ENCODE assay signal across 12 mouse cellular contexts in genomic region chr8:105820925-105821324, GRCm38 (mm10). TPM values are rescaled to one million over a fixed set of nuclear protein-coding genes. Genes with fewer than 3 reads are reported as not detected.
DNase-seq lines count a peak whose midpoint lies in the region; ATAC-seq lines count a peak whose summit lies in the region.
"Had no signal": no experiment of that assay in that cellular context is flagged by ENCODE, and none has a peak within 500 bp of the region (broad histone marks: within the 10 kb centered on the region; RNA-seq: fewer than 3 reads in every experiment).

No protein-coding gene starts in this region.

- no peak overlapping the region for H3K4me2 ChIP-seq in kidney, embryonic 15.5 days
- no peak overlapping the region for H3K4me2 ChIP-seq in intestine, embryonic 16.5 days (ENCODE audit: low read depth, low read length)
- H3K4me2 ChIP-seq: embryonic facial prominence, embryonic 13.5 days had no signal

- no peaks in the 10 kb centered on the region for H3K9me3 ChIP-seq in kidney, embryonic 15.5 days (replicated peaks)
- H3K9me3 ChIP-seq in intestine, embryonic 16.5 days (ENCODE audit: control insufficient read depth, low read length) = no peaks in the 10 kb centered on the region
- H3K9me3 ChIP-seq: embryonic facial prominence, embryonic 13.5 days had no signal

- H3K27ac ChIP-seq in kidney, embryonic 15.5 days = no peak overlapping the region
- no peak overlapping the region for H3K27ac ChIP-seq in intestine, embryonic 16.5 days (ENCODE audit: low read length)
- H3K27ac ChIP-seq: embryonic facial prominence, embryonic 13.5 days; hindbrain, postnatal 0 days had no signal

- no peak for DNase-seq in kidney, adult 8-10 months
- DNase-seq in skeletal muscle tissue, adult 2 months (ENCODE audit: low read depth, low spot score) = peak; percentile 91
- DNase-seq in urinary bladder, postnatal 4 days (ENCODE audit: low spot score in 2 of 2) = no peak
- DNase-seq in adrenal gland, postnatal 36 days = no peak
- DNase-seq: adrenal gland, postnatal 10 days; left cerebral cortex, postnatal 4 days had no signal

- peaks cover 7% of the 10 kb centered on the region for H3K4me1 ChIP-seq in kidney, embryonic 15.5 days
- peaks cover 5% of the 10 kb centered on the region for H3K4me1 ChIP-seq in intestine, embryonic 16.5 days (ENCODE audit: control insufficient read depth, insufficient read depth, low read length)

- H3K4me3 ChIP-seq in kidney, embryonic 15.5 days (replicated peaks) = no peak overlapping the region
- no peak overlapping the region for H3K4me3 ChIP-seq in intestine, embryonic 16.5 days (ENCODE audit: low read length)
- H3K4me3 ChIP-seq: embryonic facial prominence, embryonic 13.5 days had no signal

- H3K9ac ChIP-seq in kidney, embryonic 15.5 days = no peak overlapping the region
- no peak overlapping the region for H3K9ac ChIP-seq in intestine, embryonic 16.5 days (ENCODE audit: low read depth, low read length)
- H3K9ac ChIP-seq: embryonic facial prominence, embryonic 13.5 days had no signal

- 90% methylated on average over 1 of the region's 1 CpGs for WGBS in kidney, embryonic 15.5 days
- 95% methylated on average over 1 of the region's 1 CpGs for WGBS in intestine, embryonic 16.5 days

- no peaks in the 10 kb centered on the region for H3K27me3 ChIP-seq in kidney, embryonic 15.5 days
- H3K27me3 ChIP-seq in intestine, embryonic 16.5 days (replicated peaks; ENCODE audit: control insufficient read depth, insufficient read depth, low read length) = no peaks in the 10 kb centered on the region
- H3K27me3 ChIP-seq: embryonic facial prominence, embryonic 13.5 days had no signal

- peak; percentile 93 for ATAC-seq in kidney, embryonic 15.5 days (replicated peaks; ENCODE audit: low FRiP score)
- peak; percentile 82 for ATAC-seq in erythroid progenitor cell, adult 5-6 weeks (replicated peaks; ENCODE audit: low FRiP score, poor library complexity, severe bottlenecking)
- ATAC-seq in intestine, embryonic 16.5 days = peak; percentile 86
- ATAC-seq in activated CD4-positive, CD25-positive, alpha-beta regulatory T cell, adult 4 months = no peak
- ATAC-seq: hindbrain, postnatal 0 days had no signal

- H3K36me3 ChIP-seq in kidney, embryonic 15.5 days = peaks cover 69% of the 10 kb centered on the region
- H3K36me3 ChIP-seq in intestine, embryonic 16.5 days (ENCODE audit: control insufficient read depth, insufficient read depth, low read length) = peaks cover 6% of the 10 kb centered on the region; the same call in 1 of the 2 replicates

RNA-seq across cellular contexts. Expression of gene Ranbp10, which starts 6.2 kb away (rescaled TPM):
- 12.2 and 13.8 TPM in 2 replicates for polyA plus RNA-seq in kidney, embryonic 15.5 days (2015; fragmentation: Nextera tagmentation; extraction: Ambion mirVana)
- total RNA-seq in erythroid progenitor cell, adult 5-6 weeks (2015; ENCODE audit: low replicate concordance) = 306 and 341 TPM in 2 replicates
- 296 and 297 TPM in 2 replicates for total RNA-seq in erythroid progenitor cell, adult 5-6 weeks (2017; ENCODE audit: low replicate concordance)
- 7.1 and 8.2 TPM in 2 replicates for polyA plus RNA-seq in intestine, embryonic 16.5 days (2015; fragmentation: Nextera tagmentation; extraction: Ambion mirVana)
- total RNA-seq in adrenal gland, postnatal 36 days (2021) = 10 to 100 TPM; 23.7 to 24.0 TPM
- polyA plus RNA-seq in activated CD4-positive, CD25-positive, alpha-beta regulatory T cell, adult 4 months (2017; shearing (Covaris generic)) = 1 to 10 TPM; 6.6 to 7.0 TPM

RNA-seq across cellular contexts. Expression of gene Tsnaxip1, which starts 6.6 kb away (rescaled TPM):
- polyA plus RNA-seq in kidney, embryonic 15.5 days (2015; fragmentation: Nextera tagmentation; extraction: Ambion mirVana) = 0.13 and 0.14 TPM in 2 replicates
- 2.9 TPM in 1 of 2 replicates, not detected in the other for total RNA-seq in erythroid progenitor cell, adult 5-6 weeks (2015; ENCODE audit: low replicate concordance)
- 1.4 TPM in 1 of 2 replicates, not detected in the other for total RNA-seq in erythroid progenitor cell, adult 5-6 weeks (2017; ENCODE audit: low replicate concordance)
- not detected in 2 replicates for polyA plus RNA-seq in intestine, embryonic 16.5 days (2015; fragmentation: Nextera tagmentation; extraction: Ambion mirVana)
- total RNA-seq in adrenal gland, postnatal 36 days (2021) = not detected
- polyA plus RNA-seq in activated CD4-positive, CD25-positive, alpha-beta regulatory T cell, adult 4 months (2017; shearing (Covaris generic)) = not detected
- total RNA-seq: adrenal gland, postnatal 10 days had no signal

RNA-seq across cellular contexts. Expression of gene Cenpt, which starts 32.2 kb away (rescaled TPM):
- 42.0 and 47.0 TPM in 2 replicates for polyA plus RNA-seq in kidney, embryonic 15.5 days (2015; fragmentation: Nextera tagmentation; extraction: Ambion mirVana)
- 57.0 and 57.3 TPM in 2 replicates for total RNA-seq in erythroid progenitor cell, adult 5-6 weeks (2015; ENCODE audit: low replicate concordance)
- 55.2 and 94.3 TPM in 2 replicates for total RNA-seq in erythroid progenitor cell, adult 5-6 weeks (2017; ENCODE audit: low replicate concordance)
- polyA plus RNA-seq in intestine, embryonic 16.5 days (2015; fragmentation: Nextera tagmentation; extraction: Ambion mirVana) = 25.5 and 28.9 TPM in 2 replicates
- 1 to 10 TPM; 4.3 to 9.6 TPM for total RNA-seq in adrenal gland, postnatal 36 days (2021)
- 10 to 100 TPM; 16.1 to 18.6 TPM for polyA plus RNA-seq in activated CD4-positive, CD25-positive, alpha-beta regulatory T cell, adult 4 months (2017; shearing (Covaris generic))

RNA-seq across cellular contexts. Expression of gene Thap11, which starts 34.0 kb away (rescaled TPM):
- 66.9 and 67.5 TPM in 2 replicates for polyA plus RNA-seq in kidney, embryonic 15.5 days (2015; fragmentation: Nextera tagmentation; extraction: Ambion mirVana)
- total RNA-seq in erythroid progenitor cell, adult 5-6 weeks (2015; ENCODE audit: low replicate concordance) = 9.6 and 22.0 TPM in 2 replicates
- total RNA-seq in erythroid progenitor cell, adult 5-6 weeks (2017; ENCODE audit: low replicate concordance) = 11.0 and 18.6 TPM in 2 replicates
- 49.4 and 49.6 TPM in 2 replicates for polyA plus RNA-seq in intestine, embryonic 16.5 days (2015; fragmentation: Nextera tagmentation; extraction: Ambion mirVana)
- total RNA-seq in adrenal gland, postnatal 36 days (2021) = 10 to 100 TPM; 40.0 to 41.1 TPM
- 1 to 10 TPM; 7.0 to 7.4 TPM for polyA plus RNA-seq in activated CD4-positive, CD25-positive, alpha-beta regulatory T cell, adult 4 months (2017; shearing (Covaris generic))

RNA-seq across cellular contexts. Expression of gene Nutf2, which starts 39.5 kb away (rescaled TPM):
- 283 and 294 TPM in 2 replicates for polyA plus RNA-seq in kidney, embryonic 15.5 days (2015; fragmentation: Nextera tagmentation; extraction: Ambion mirVana)
- total RNA-seq in erythroid progenitor cell, adult 5-6 weeks (2015; ENCODE audit: low replicate concordance) = 57.8 and 102 TPM in 2 replicates
- total RNA-seq in erythroid progenitor cell, adult 5-6 weeks (2017; ENCODE audit: low replicate concordance) = 15.3 and 42.5 TPM in 2 replicates
- polyA plus RNA-seq in intestine, embryonic 16.5 days (2015; fragmentation: Nextera tagmentation; extraction: Ambion mirVana) = 165 and 207 TPM in 2 replicates
- total RNA-seq in adrenal gland, postnatal 36 days (2021) = 10 to 100 TPM; 43.2 to 43.8 TPM
- polyA plus RNA-seq in activated CD4-positive, CD25-positive, alpha-beta regulatory T cell, adult 4 months (2017; shearing (Covaris generic)) = 100 to 1,000 TPM in 1 of 2 experiments, 1 to 10 TPM in 1; 5.1 to 101 TPM
